Mouse (Mus musculus): ENCODE results near the gene Tut4. TPM values are rescaled to one million over a fixed set of nuclear protein-coding genes. Genes with fewer than 3 reads are reported as not detected.

The Tut4 gene
- polyA plus RNA-seq, 1 experiment from 2014 or later = 46.7 TPM

Other genes with a start within 250 kb of the Tut4 start
- gene Zyg11a, start 241.4 kb upstream of the Tut4 start, polyA plus RNA-seq (2014; fragmentation: Nextera tagmentation; extraction: Ambion mirVana) = 0.07 TPM in 1 of 2 replicates, not detected in the other
- gene Zyg11b, start 158.3 kb upstream of the Tut4 start, polyA plus RNA-seq (2014; fragmentation: Nextera tagmentation; extraction: Ambion mirVana) = 13.8 and 14.5 TPM in 2 replicates
- gene Coa7, start 131.3 kb upstream of the Tut4 start, polyA plus RNA-seq (2014; fragmentation: Nextera tagmentation; extraction: Ambion mirVana) = 39.5 and 40.2 TPM in 2 replicates
- 3.9 and 4.7 TPM in 2 replicates for gene Shisal2a, start 76.1 kb upstream of the Tut4 start, polyA plus RNA-seq (2014; fragmentation: Nextera tagmentation; extraction: Ambion mirVana)
- 124 and 127 TPM in 2 replicates for gene Gpx7, start 52.5 kb upstream of the Tut4 start, polyA plus RNA-seq (2014; fragmentation: Nextera tagmentation; extraction: Ambion mirVana)
- gene Prpf38a, start 119.9 kb downstream of the Tut4 start, polyA plus RNA-seq (2014; fragmentation: Nextera tagmentation; extraction: Ambion mirVana) = 73.1 and 82.1 TPM in 2 replicates
- 7.8 and 8.2 TPM in 2 replicates for gene Orc1, start 120.0 kb downstream of the Tut4 start, polyA plus RNA-seq (2014; fragmentation: Nextera tagmentation; extraction: Ambion mirVana)
- gene Cc2d1b, start 160.5 kb downstream of the Tut4 start, polyA plus RNA-seq (2014; fragmentation: Nextera tagmentation; extraction: Ambion mirVana) = 28.2 and 32.5 TPM in 2 replicates

Data from embryonic facial prominence, embryonic 14.5 days (tissue).